Mouse (Mus musculus): ENCODE data around the gene 9130213A22Rik. TPM values are rescaled to one million over a fixed set of nuclear protein-coding genes. Genes with fewer than 3 reads are reported as not detected.

Gene 9130213A22Rik
- total and polyA plus RNA-seq, 2 experiments from 2014 or later = 0.62 to 0.69 TPM

DNA sequence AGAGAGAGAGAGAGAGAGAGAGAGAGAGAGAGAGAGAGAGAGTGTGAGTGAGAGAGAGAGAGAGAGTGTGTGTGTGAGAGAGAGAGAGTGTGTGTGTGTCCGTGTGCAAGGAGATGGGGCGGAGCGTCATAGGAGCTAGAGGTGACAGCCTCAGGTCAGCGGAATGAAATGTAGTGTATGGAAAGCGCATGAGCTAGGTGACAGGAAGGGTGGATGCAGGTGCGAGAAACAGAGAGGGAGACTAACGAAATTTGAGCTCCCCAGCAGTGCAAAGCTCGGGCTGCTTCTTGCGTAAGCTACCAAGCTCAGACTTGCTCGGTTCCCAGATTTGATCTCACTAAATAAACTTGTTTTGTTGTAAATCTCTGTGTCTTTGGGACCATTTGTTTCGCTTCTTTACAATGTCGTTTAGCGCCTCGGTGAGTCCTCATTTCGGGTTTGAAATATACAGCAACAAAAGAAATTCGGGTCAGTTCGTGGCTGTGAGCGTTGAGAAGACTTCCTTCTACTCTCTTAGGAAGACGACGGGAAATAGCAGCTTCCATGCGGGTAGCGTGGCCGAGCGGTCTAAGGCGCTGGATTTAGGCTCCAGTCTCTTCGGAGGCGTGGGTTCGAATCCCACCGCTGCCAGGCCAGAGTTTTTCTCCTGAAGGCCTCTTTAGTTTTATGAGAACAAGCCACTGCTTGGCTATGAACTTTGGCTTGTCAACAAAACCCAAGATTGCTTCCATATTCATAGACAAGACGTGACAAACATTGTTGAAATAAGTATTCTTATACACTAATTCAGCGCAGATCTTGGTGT lies 1.5 kb upstream of the 9130213A22Rik start:
- Histone ChIP-seq H3K4me2 (ENCODE audit: low read depth) (peak overlapping the region; percentile 96), H3K9ac (peak overlapping the region; percentile 63), H3K4me1 (ENCODE audit: insufficient read depth) (peaks cover 17% of the 10 kb centered on the region), H3K9me3 (ENCODE audit: low read length) (no peaks in the 10 kb centered on the region), H3K36me3 (ENCODE audit: insufficient read depth) (no peaks in the 10 kb centered on the region), H3K27me3 (ENCODE audit: insufficient read depth, low read length) (no peaks in the 10 kb centered on the region), H3K4me3 (ENCODE audit: low read depth, low read length) (peak overlapping the region; percentile 85), H3K27ac (ENCODE audit: low read depth, low read length) (peak overlapping the region; percentile 88)
- peak; percentile 64 for ATAC-seq
- under 1% methylated on average over 31 of the region's 31 CpGs for WGBS
- no peak for TF ChIP-seq CTCF (IDR thresholded peaks at IDR 0.05; ENCODE audit: low read depth)
- DNase-seq = peak; percentile 97

DNA sequence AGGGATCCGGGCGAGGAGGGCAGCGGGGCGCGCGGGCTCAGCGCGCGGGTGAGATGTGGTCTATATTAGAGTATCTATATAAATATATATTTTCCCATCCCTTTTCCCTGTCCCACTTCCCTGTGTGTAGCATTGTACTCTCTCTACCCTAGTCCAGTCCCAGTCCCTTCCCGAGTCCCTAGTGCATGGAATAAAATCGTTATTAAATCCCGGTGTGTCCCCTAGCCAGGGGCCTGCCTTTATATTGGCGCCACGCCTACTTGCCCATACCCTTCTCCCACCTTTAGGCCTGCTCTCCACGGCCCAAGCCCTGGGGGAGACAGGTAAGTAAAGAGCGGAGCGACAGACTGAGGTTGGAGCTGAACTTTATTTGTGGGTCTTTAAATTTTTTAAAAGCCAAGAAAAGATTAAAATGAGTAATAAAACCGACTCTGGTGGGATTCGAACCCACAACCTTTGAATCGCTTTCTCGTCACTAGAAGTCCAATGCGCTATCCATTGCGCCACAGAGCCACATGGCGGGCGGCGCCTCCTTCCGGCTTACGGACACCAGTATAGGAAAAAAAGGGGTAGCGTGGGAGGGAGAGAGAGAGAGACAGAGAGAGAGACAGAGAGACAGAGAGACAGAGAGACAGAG lies 785 bp upstream of the 9130213A22Rik start:
- Histone ChIP-seq H3K4me2 (ENCODE audit: low read depth) (peak overlapping the region; percentile 96), H3K36me3 (ENCODE audit: insufficient read depth) (no peaks in the 10 kb centered on the region), H3K9ac (peak overlapping the region; percentile 73), H3K9me3 (ENCODE audit: low read length) (no peaks in the 10 kb centered on the region), H3K27ac (ENCODE audit: low read depth, low read length) (peak overlapping the region; percentile 88), H3K4me1 (ENCODE audit: insufficient read depth) (peaks cover 18% of the 10 kb centered on the region), H3K27me3 (ENCODE audit: insufficient read depth, low read length) (no peaks in the 10 kb centered on the region), H3K4me3 (ENCODE audit: low read depth, low read length) (peak overlapping the region; percentile 85)
- ATAC-seq (no peak), DNase-seq (peak; percentile 95)
- under 1% methylated on average over 29 of the region's 29 CpGs for WGBS
- peak; percentile 52 for TF ChIP-seq CTCF (IDR thresholded peaks at IDR 0.05; ENCODE audit: low read depth)

DNA sequence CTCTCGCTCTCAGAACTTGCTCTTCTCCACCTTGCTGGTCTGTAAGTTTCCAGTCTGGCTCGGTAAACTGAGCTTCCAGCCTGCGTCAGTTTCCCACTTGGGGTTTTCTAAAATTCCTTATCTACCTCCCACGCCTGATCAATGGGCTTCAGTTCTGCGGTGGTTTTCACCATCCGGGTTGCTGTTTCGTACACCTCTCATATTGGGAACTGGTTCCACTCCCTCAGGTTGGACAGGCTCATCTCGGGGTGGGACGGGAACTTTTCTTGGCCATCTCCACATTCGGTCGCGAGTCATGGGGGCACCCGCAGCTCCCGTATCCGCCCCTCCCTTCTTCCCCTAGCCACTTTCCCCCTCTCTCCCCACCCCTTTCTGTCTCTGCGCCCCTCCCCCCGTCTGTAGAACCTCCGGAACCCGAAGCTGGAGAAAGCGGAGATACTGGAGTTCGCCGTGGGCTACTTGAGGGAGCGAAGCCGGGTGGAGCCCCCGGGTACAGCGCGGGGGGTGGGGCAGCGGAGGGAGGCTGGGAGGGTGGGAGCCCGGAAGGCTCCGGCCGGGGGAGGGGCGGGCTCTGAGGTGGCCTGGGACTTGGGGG lies 551 bp downstream of the 9130213A22Rik start:
- H3K36me3 ChIP-seq (ENCODE audit: insufficient read depth) = no peaks in the 10 kb centered on the region
- H3K9ac ChIP-seq = peak overlapping the region; percentile 73
- ATAC-seq (no peak), DNase-seq (peak; percentile 61)
- 3% methylated on average over 31 of the region's 32 CpGs for WGBS
- H3K4me3 ChIP-seq (ENCODE audit: low read depth, low read length) = peak overlapping the region; percentile 85
- H3K27me3 ChIP-seq (ENCODE audit: insufficient read depth, low read length) = no peaks in the 10 kb centered on the region
- H3K9me3 ChIP-seq (ENCODE audit: low read length) = no peaks in the 10 kb centered on the region
- TF ChIP-seq CTCF (IDR thresholded peaks at IDR 0.05; ENCODE audit: low read depth) = no peak
- peak overlapping the region; percentile 75 for H3K27ac ChIP-seq (ENCODE audit: low read depth, low read length)
- peak overlapping the region; percentile 96 for H3K4me2 ChIP-seq (ENCODE audit: low read depth)
- H3K4me1 ChIP-seq (ENCODE audit: insufficient read depth) = peaks cover 18% of the 10 kb centered on the region

DNA sequence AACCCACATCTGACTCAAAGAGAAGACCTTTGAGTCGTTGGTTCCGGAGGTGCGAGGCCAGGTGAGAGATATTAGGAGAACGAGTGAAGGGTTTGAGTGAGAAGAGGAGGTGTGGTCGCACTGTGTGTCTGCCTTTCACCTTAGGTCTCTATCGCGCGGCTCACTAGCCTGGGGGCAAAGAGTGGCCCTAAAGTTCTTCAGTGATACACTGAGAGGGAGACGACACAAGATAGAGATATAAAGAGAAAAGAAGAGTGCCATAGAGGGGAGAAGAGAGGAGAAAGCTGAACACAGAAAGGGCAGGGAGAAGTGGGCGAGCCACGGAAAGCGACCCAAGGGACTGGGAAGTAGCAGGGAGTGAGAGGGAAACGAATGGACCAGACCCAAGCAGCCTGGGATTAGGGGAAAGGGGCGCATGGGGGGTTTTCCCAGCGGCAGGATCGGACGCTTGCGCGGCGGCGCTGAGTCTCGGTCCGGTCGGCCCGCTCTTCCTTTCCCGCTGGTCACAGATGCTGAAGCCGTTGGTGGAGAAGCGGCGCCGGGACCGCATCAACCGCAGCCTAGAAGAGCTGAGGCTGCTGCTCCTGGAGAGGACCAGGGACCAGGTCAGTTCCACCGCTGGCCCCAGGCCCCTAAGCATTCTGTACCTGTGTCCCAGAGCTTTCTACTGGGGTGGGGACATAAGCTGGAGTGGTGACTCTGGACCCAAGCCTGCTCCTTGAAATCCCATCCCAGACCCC lies 1.2 kb downstream of the 9130213A22Rik start:
- Histone ChIP-seq H3K27me3 (ENCODE audit: insufficient read depth, low read length) (no peaks in the 10 kb centered on the region), H3K36me3 (ENCODE audit: insufficient read depth) (no peaks in the 10 kb centered on the region), H3K4me1 (ENCODE audit: insufficient read depth) (peaks cover 18% of the 10 kb centered on the region), H3K27ac (ENCODE audit: low read depth, low read length) (no peak overlapping the region), H3K4me2 (ENCODE audit: low read depth) (peak overlapping the region; percentile 96), H3K9ac (peak overlapping the region; percentile 73), H3K9me3 (ENCODE audit: low read length) (no peaks in the 10 kb centered on the region), H3K4me3 (ENCODE audit: low read depth, low read length) (peak overlapping the region; percentile 85)
- WGBS = 4% methylated on average over 33 of the region's 33 CpGs
- DNase-seq (peak; percentile 11), ATAC-seq (no peak)
- TF ChIP-seq CTCF (IDR thresholded peaks at IDR 0.05; ENCODE audit: low read depth) = no peak

DNA sequence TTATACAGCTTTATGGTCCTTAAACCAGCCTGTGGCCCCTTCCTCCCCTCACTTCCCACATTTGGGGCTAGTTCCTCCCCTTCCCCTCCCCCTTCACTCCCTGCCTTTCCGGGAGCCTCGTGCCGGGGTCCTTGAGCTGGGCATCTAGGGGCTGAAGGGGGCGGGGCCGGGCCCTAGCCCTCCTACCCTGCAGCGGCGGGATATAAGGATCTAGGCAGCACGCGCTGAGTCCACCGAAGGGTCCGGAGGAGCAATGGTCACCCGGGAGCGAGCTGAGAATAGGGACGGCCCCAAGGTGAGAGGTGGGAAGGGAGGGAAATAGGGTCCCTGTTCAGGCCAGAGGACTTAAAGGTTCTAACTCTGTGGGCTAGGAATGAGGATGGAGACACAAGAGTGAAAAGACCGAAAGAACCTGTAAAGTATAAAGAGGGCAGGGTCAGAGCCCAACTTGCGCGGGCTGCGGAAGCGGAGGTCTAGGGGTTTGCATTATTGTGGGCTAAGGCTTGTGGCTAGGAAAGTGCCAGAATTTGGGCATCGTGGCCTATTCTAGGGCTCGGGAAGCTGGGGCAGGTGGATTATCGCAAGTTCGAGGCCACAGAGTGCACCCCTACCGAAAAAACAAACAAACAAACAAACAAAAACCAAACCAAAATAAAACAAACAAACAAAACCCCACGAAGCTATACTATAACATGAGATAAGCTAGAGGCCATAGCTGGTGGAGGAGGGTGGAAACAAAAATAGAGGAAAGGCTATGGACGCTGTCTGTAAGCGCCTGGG lies 2.0 kb downstream of the 9130213A22Rik start, which contains the start of gene Hes7:
Gene Hes7 (plus strand): TSS at position 184 of the 780 bp plus-strand sequence.
- H3K36me3 ChIP-seq (ENCODE audit: insufficient read depth) = no peaks in the 10 kb centered on the region
- H3K27me3 ChIP-seq (ENCODE audit: insufficient read depth, low read length) = no peaks in the 10 kb centered on the region
- no peak for TF ChIP-seq CTCF (IDR thresholded peaks at IDR 0.05; ENCODE audit: low read depth)
- peaks cover 18% of the 10 kb centered on the region for H3K4me1 ChIP-seq (ENCODE audit: insufficient read depth)
- no peak within 1 kb of the TSS for H3K27ac ChIP-seq (ENCODE audit: low read depth, low read length)
- H3K9ac ChIP-seq = peak within 1 kb of the TSS; percentile 73
- 7% methylated on average over 27 of the region's 27 CpGs for WGBS
- H3K4me2 ChIP-seq (ENCODE audit: low read depth) = peak within 1 kb of the TSS; percentile 96
- no peak for ATAC-seq
- peak within 1 kb of the TSS; percentile 85 for H3K4me3 ChIP-seq (ENCODE audit: low read depth, low read length)
- H3K9me3 ChIP-seq (ENCODE audit: low read length) = no peaks in the 10 kb centered on the region
- no peak for DNase-seq
